Mouse (Mus musculus): Measurements from ENCODE around the gene Slc22a29.
"Not testable (repeated sequence)": the region's sequence is repeated elsewhere in the genome, so short reads cannot be mapped to it uniquely, and the experiment has no call there.

The Slc22a29 gene

GRCm38 (mm10) chr19:8218800-8219199 lies at the start of gene Slc22a29:
TSS of gene Slc22a29 (minus strand) at chr19:8218900.
- no peak for DNase-seq (ENCODE audit: low spot score)

GRCm38 (mm10) chr19:8265324-8265723 lies 46.6 kb upstream of the Slc22a29 start:
- no peak for DNase-seq (ENCODE audit: low spot score)

GRCm38 (mm10) chr19:8252705-8253037 lies 34.0 kb upstream of the Slc22a29 start:
- DNase-seq (ENCODE audit: low spot score) = no peak

GRCm38 (mm10) chr19:8251896-8252704 lies 33.4 kb upstream of the Slc22a29 start:
- DNase-seq (ENCODE audit: low spot score) = no peak

- DNase-seq (ENCODE audit: low spot score) = no peak
Observed at GRCm38 (mm10) chr19:8228916-8229315, 10.2 kb upstream of the Slc22a29 start.

GRCm38 (mm10) chr19:8148787-8149523 lies 69.7 kb downstream of the Slc22a29 start:
- DNase-seq (ENCODE audit: low spot score) = no peak

- not testable (repeated sequence) for DNase-seq (ENCODE audit: low spot score)
Observed at GRCm38 (mm10) chr19:8142716-8143115, 76.0 kb downstream of the Slc22a29 start.

- not testable (repeated sequence) for DNase-seq (ENCODE audit: low spot score)
Observed at GRCm38 (mm10) chr19:8134127-8134841, 84.4 kb downstream of the Slc22a29 start.

- not testable (repeated sequence) for DNase-seq (ENCODE audit: low spot score)
Observed at GRCm38 (mm10) chr19:8131881-8132280, 86.8 kb downstream of the Slc22a29 start, which contains the start of gene Slc22a28. TSS of gene Slc22a28 (minus strand) at chr19:8131982.
